Mouse (Mus musculus) intestine, postnatal 0 days (tissue): ENCODE results near the gene Rpl34. TPM values are rescaled to one million over a fixed set of nuclear protein-coding genes. Genes with fewer than 3 reads are reported as not detected.

ENCODE experiments used
- ATAC-seq: fragments of 200-750 bp; cut with Nextera tagmentation; 2 replicates; pipeline ENCODE4 v1.8.0; 2017; ENCODE audit warnings: mild to moderate bottlenecking, moderate TSS enrichment, moderate library complexity
- H3K27ac ChIP-seq: fragments of 300-500 bp; sonication (generic); 2 replicates; pipeline ENCODE4 v1.5.1; 2014; ENCODE audit warnings: mild to moderate bottlenecking, low read depth, low read length, moderate library complexity
- H3K27me3 ChIP-seq: fragments of 300-500 bp; sonication (generic); replicated peaks from 2 replicates; pipeline ENCODE4 v1.6.1; 2014; ENCODE audit warnings: low read length, mixed read lengths; ENCODE audit not compliant: control insufficient read depth, insufficient read depth
- H3K36me3 ChIP-seq: fragments of 300-500 bp; sonication (generic); 2 replicates; pipeline ENCODE4 v1.6.1; 2014; ENCODE audit warnings: mild to moderate bottlenecking, moderate library complexity; ENCODE audit not compliant: control insufficient read depth, insufficient read depth
- H3K4me1 ChIP-seq: fragments of 300-500 bp; sonication (generic); replicated peaks from 2 replicates; pipeline ENCODE4 v1.6.1; 2014; ENCODE audit warnings: antibody characterized with exemption, low read length, mixed read lengths; ENCODE audit not compliant: control insufficient read depth, insufficient read depth
- H3K4me2 ChIP-seq: fragments of 300-500 bp; sonication (generic); replicated peaks from 2 replicates; pipeline ENCODE4 v1.6.1; 2014; ENCODE audit warnings: low read depth, mild to moderate bottlenecking, moderate library complexity
- H3K4me3 ChIP-seq: fragments of 300-500 bp; sonication (generic); 2 replicates; pipeline ENCODE4 v1.5.1; 2014; ENCODE audit warnings: low read depth, low read length
- H3K9ac ChIP-seq: fragments of 300-500 bp; sonication (generic); 2 replicates; pipeline ENCODE4 v1.6.1; 2014; ENCODE audit warnings: mild to moderate bottlenecking, low read depth, low read length
- H3K9me3 ChIP-seq: fragments of 300-500 bp; sonication (generic); 2 replicates; pipeline ENCODE4 v1.6.1; 2016; ENCODE audit warnings: mixed run types; ENCODE audit not compliant: control insufficient read depth
- CTCF ChIP-seq: sonication (generic); IDR thresholded peaks from 2 replicates; pipeline ENCODE4 v1.5.1; 2016; ENCODE audit warnings: low read depth, mild to moderate bottlenecking, control low read depth, antibody characterized with exemption, moderate library complexity
- WGBS: fragments of 180-500 bp; shearing (Covaris S2); extraction: QIAGEN DNeasy Blood & Tissue Kit; methylation state at CpG from one replicate; pipeline ENCODE4 v1.1.7; 2014; 5-methylcytosine and 5-hydroxymethylcytosine counted together
- polyA plus RNA-seq: library from polyadenylated mRNA; unstranded; fragments of >200 nt; fragmentation: Nextera tagmentation; extraction: Ambion mirVana; gene quantifications from 2 replicates; pipeline ENCODE4 v1.2.1, GENCODE M21; 2015

The Rpl34 gene
- polyA plus RNA-seq, 1 experiment from 2014 or later, result 584 TPM

GRCm38 (mm10) chr3:130716555-130716954 lies 13.6 kb downstream of the Rpl34 start:
- Histone ChIP-seq H3K9ac (no peak overlapping the region), H3K27ac (no peak overlapping the region), H3K36me3 (no peaks in the 10 kb centered on the region), H3K9me3 (no peaks in the 10 kb centered on the region), H3K27me3 (no peaks in the 10 kb centered on the region), H3K4me2 (no peak overlapping the region), H3K4me3 (no peak overlapping the region), H3K4me1 (no peaks in the 10 kb centered on the region)
- no peak for TF ChIP-seq CTCF
- WGBS, result 89% methylated on average over 7 of the region's 7 CpGs
- no peak for ATAC-seq

- Histone ChIP-seq H3K4me1 (no peaks in the 10 kb centered on the region), H3K27ac (no peak overlapping the region), H3K9ac (peak overlapping the region; percentile 18; the same call in 1 of the 2 replicates), H3K36me3 (no peaks in the 10 kb centered on the region), H3K27me3 (no peaks in the 10 kb centered on the region), H3K4me2 (peak overlapping the region; percentile 61), H3K4me3 (peak overlapping the region; percentile 42), H3K9me3 (no peaks in the 10 kb centered on the region)
- TF ChIP-seq CTCF, result peak; percentile 81
- ATAC-seq, result peak; percentile 44
- WGBS, result 10% methylated on average over 22 of the region's 22 CpGs
These were observed 15.2 kb downstream of the Rpl34 start for GRCm38 (mm10) chr3:130714775-130715568.

DNA sequence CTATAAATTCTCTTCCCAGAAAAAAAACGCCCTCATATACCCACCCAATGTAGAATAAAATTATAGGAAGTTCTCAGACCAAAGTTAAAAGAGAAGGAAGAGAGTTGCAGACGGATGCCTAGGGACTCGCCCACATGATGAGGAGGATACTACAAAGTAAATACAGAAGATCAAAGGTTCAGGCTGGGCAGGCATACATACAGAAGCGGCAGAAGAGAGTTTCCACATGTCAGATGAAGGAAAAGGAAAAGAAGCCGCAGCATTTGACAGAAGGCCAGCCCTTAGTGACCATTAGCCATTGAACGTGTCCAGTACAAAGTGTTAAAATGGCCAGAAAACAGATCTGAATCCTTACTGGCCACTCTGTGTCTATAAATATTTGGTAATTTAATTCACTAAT lies 17.3 kb downstream of the Rpl34 start:
- H3K9me3 ChIP-seq, result no peaks in the 10 kb centered on the region
- no peaks in the 10 kb centered on the region for H3K4me1 ChIP-seq
- no peak overlapping the region for H3K4me2 ChIP-seq
- H3K36me3 ChIP-seq, result no peaks in the 10 kb centered on the region
- ATAC-seq, result no peak
- no peaks in the 10 kb centered on the region for H3K27me3 ChIP-seq
- WGBS, result 25% methylated on average over 6 of the region's 6 CpGs
- H3K27ac ChIP-seq, result no peak overlapping the region
- no peak for TF ChIP-seq CTCF
- H3K9ac ChIP-seq, result no peak overlapping the region
- H3K4me3 ChIP-seq, result no peak overlapping the region

DNA sequence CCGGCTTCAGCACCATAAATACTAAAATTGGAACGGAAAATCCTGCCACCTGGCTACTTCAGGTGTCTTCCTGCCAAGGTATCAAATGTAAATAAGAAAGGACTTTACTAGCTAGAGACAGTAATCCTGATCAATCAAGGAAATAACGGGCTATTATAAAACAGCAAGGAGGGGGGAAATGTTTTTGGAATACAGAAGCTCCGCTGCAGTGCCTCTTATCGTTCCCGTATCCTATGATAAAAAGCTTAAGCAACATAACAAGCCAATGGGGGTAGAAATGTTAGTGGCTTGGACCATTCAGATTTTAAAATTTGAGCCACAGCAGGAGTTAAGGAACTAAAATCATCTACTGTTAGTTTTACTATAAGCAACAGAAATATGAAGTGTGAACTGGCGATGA lies 20.1 kb downstream of the Rpl34 start:
- Histone ChIP-seq H3K4me2 (peak overlapping the region; percentile 60), H3K27ac (no peak overlapping the region), H3K4me1 (no peaks in the 10 kb centered on the region; the same call in 1 of the 2 replicates), H3K9ac (no peak overlapping the region), H3K9me3 (no peaks in the 10 kb centered on the region), H3K36me3 (peaks cover 2% of the 10 kb centered on the region; the same call in 1 of the 2 replicates), H3K4me3 (peak overlapping the region; percentile 91), H3K27me3 (no peaks in the 10 kb centered on the region)
- 45% methylated on average over 7 of the region's 7 CpGs for WGBS
- no peak for TF ChIP-seq CTCF
- no peak for ATAC-seq

GRCm38 (mm10) chr3:130708967-130709924 lies 21.0 kb downstream of the Rpl34 start, which contains the start of gene Ostc:
Gene Ostc, minus strand, starts transcription at chr3:130709444.
- ATAC-seq, result peak; percentile 98
- Histone ChIP-seq H3K27me3 (no peaks in the 10 kb centered on the region), H3K36me3 (peaks cover 7% of the 10 kb centered on the region; the same call in 1 of the 2 replicates), H3K4me2 (peak within 1 kb of the TSS; percentile 60), H3K4me3 (peak within 1 kb of the TSS; percentile 91), H3K4me1 (no peaks in the 10 kb centered on the region; the same call in 1 of the 2 replicates), H3K9ac (peak within 1 kb of the TSS; percentile 81), H3K9me3 (no peaks in the 10 kb centered on the region), H3K27ac (peak within 1 kb of the TSS; percentile 88)
- WGBS, result under 1% methylated on average over 45 of the region's 45 CpGs
- no peak for TF ChIP-seq CTCF

- Histone ChIP-seq H3K27me3 (no peaks in the 10 kb centered on the region), H3K4me1 (no peaks in the 10 kb centered on the region; the same call in 1 of the 2 replicates), H3K4me3 (peak overlapping the region; percentile 91), H3K4me2 (peak overlapping the region; percentile 60), H3K9ac (peak overlapping the region; percentile 81), H3K36me3 (peaks cover 8% of the 10 kb centered on the region; the same call in 1 of the 2 replicates), H3K27ac (peak overlapping the region; percentile 88; the same call in 1 of the 2 replicates), H3K9me3 (no peaks in the 10 kb centered on the region)
- ATAC-seq, result no peak
- no peak for TF ChIP-seq CTCF
- WGBS, result under 1% methylated on average over 5 of the region's 5 CpGs
These were observed 21.7 kb downstream of the Rpl34 start for GRCm38 (mm10) chr3:130708529-130708928.
